Mouse (Mus musculus) heart, embryonic 13.5 days (tissue): ENCODE measurements at regions not wholly inside any gene's neighbourhood (a gene's known extent, or its start where the extent isn't known, plus 50 kb on each side); places are given as distances from the start of the nearest gene placed in this dataset.

Experiments used
- ATAC-seq: fragments of 200-750 bp; cut with Nextera tagmentation; 2 replicates; pipeline ENCODE4 v1.8.0; 2017; ENCODE audit warnings: moderate TSS enrichment; ENCODE audit not compliant: insufficient number of reproducible peaks, low FRiP score, low TSS enrichment; ENCODE audit errors: extremely low read depth
- H3K27ac ChIP-seq: fragments of 300-500 bp; sonication (generic); replicated peaks from 2 replicates; pipeline ENCODE4 v1.5.1; 2015; ENCODE audit warnings: moderate library complexity, mild to moderate bottlenecking, inconsistent platforms
- H3K27me3 ChIP-seq: fragments of 300-500 bp; sonication (generic); replicated peaks from 2 replicates; pipeline ENCODE4 v1.6.1; 2015; ENCODE audit warnings: mild to moderate bottlenecking, inconsistent platforms
- H3K36me3 ChIP-seq: fragments of 300-500 bp; sonication (generic); 2 replicates; pipeline ENCODE4 v1.6.1; 2015; ENCODE audit warnings: mild to moderate bottlenecking, inconsistent platforms
- H3K4me1 ChIP-seq: fragments of 300-500 bp; sonication (generic); 2 replicates; pipeline ENCODE4 v1.6.1; 2015; ENCODE audit warnings: inconsistent platforms
- H3K4me2 ChIP-seq: fragments of 300-500 bp; sonication (generic); 2 replicates; pipeline ENCODE4 v1.6.1; 2015; ENCODE audit warnings: inconsistent platforms, mild to moderate bottlenecking, moderate library complexity
- H3K4me3 ChIP-seq: fragments of 300-500 bp; sonication (generic); 2 replicates; pipeline ENCODE4 v1.5.1; 2015; ENCODE audit warnings: moderate library complexity, mild to moderate bottlenecking, inconsistent platforms
- H3K9ac ChIP-seq: fragments of 300-500 bp; sonication (generic); 2 replicates; pipeline ENCODE4 v1.6.1; 2015; ENCODE audit warnings: inconsistent platforms, mild to moderate bottlenecking, moderate library complexity
- H3K9me3 ChIP-seq: fragments of 300-500 bp; sonication (generic); 2 replicates; pipeline ENCODE4 v1.6.1; 2016; ENCODE audit warnings: inconsistent platforms
- WGBS: fragments of 180-500 bp; shearing (Covaris S2); methylation state at CpG from one replicate; pipeline ENCODE4 v1.1.7; 2015; ENCODE audit warnings: mixed read lengths; 5-methylcytosine and 5-hydroxymethylcytosine counted together

DNA sequence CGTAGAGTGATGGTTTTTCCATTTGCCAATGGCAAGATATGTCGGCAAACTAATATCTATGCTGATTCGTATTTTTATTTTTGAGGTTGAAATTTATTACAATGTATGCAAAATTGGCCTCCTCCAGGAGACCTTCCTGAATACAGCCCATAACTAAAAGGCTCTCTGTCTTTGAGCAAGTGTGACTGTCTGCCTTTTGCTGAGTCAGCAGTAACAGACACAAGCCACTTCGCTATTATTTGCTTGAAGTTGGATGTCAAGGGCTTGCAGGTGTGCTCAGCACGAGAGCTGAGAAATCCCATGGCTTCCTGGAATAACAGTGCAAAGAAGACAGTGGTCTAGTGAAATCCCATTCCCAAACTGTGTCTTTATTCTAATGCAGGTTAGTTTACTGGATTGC lies 56.9 kb downstream of the Dmrt2 start:
- no peaks in the 10 kb centered on the region for H3K9me3 ChIP-seq
- ATAC-seq = no peak
- H3K36me3 ChIP-seq = no peaks in the 10 kb centered on the region
- no peaks in the 10 kb centered on the region for H3K4me1 ChIP-seq
- H3K27ac ChIP-seq = no peak overlapping the region
- H3K27me3 ChIP-seq = peaks cover 9% of the 10 kb centered on the region; the same call in 1 of the 2 replicates
- 78% methylated on average over 5 of the region's 5 CpGs for whole genome bisulfite sequencing
- H3K4me2 ChIP-seq = no peak overlapping the region
- H3K9ac ChIP-seq = no peak overlapping the region
- no peak overlapping the region for H3K4me3 ChIP-seq

DNA sequence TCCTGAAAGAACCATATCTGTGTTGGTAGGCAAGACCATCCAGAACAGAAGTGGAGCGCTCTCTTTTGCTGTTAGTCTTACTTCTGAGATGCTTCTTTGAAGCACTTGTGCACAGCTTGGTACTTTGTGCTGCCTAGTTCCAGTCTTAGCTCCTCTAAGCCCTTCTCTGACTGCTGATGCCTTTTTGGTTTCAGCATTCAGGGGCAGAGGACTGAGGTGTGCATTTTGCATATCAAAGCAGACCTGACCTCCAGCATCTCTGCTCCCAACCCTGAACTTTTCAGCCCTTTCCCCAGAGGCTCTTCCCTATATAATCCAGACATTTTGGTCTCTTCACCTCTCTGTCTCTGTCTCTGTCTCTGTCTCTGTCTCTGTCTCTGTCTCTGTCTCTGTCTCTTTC lies 57.4 kb downstream of the Dmrt2 start:
- no peak overlapping the region for H3K4me3 ChIP-seq
- H3K4me2 ChIP-seq = no peak overlapping the region
- H3K9ac ChIP-seq = no peak overlapping the region
- no peak overlapping the region for H3K27ac ChIP-seq
- H3K9me3 ChIP-seq = no peaks in the 10 kb centered on the region
- no peaks in the 10 kb centered on the region for H3K4me1 ChIP-seq
- WGBS = 97% methylated on average over 1 of the region's 1 CpGs
- H3K27me3 ChIP-seq = peaks cover 9% of the 10 kb centered on the region; the same call in 1 of the 2 replicates
- H3K36me3 ChIP-seq = no peaks in the 10 kb centered on the region
- ATAC-seq = no peak

DNA sequence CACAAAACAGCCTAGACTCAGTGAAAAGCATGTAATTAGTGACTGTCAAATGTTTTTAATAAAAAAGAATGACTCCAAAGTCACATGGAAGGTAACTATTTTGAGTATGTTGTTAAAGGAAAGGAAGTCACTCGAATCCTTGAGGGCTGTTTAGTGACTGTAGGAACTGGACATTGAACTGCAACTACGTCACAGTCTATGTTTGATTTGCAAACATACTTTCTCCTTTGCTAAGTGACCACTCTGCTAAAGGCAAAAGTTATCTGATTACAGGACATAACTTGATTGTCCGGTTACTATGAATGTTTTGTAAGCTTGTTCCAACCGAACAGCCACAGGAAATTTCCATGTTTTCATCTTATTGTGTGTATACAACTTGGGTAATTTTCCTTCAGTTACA lies 106.2 kb downstream of the Dmrt2 start:
- no peaks in the 10 kb centered on the region for H3K27me3 ChIP-seq
- no peaks in the 10 kb centered on the region for H3K36me3 ChIP-seq
- no peak for ATAC-seq
- no peak overlapping the region for H3K9ac ChIP-seq
- no peak overlapping the region for H3K27ac ChIP-seq
- WGBS = 76% methylated on average over 4 of the region's 4 CpGs
- no peaks in the 10 kb centered on the region for H3K9me3 ChIP-seq
- no peak overlapping the region for H3K4me3 ChIP-seq
- no peaks in the 10 kb centered on the region for H3K4me1 ChIP-seq
- no peak overlapping the region for H3K4me2 ChIP-seq

DNA sequence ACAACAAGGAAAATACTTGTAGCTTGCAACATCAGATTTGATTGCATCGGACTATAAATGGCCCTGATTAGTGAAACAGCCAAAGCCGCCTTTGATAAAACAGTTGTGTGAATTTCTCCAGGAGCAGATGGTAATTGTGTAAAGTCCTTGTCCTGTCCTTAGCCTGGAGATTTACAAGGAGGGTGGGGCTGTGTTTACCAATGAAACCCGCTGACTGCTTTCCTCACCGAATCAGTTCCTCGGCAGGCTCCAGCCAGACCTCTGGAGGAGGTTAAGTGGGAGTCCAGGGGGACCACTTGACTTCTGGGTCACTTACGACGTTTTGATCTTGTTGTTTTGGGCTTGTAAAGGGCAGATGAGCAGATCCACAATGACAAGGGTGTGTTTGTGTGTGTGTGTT lies 107.1 kb downstream of the Dmrt2 start:
- Histone ChIP-seq H3K4me3 (no peak overlapping the region), H3K27me3 (no peaks in the 10 kb centered on the region), H3K27ac (no peak overlapping the region), H3K9me3 (no peaks in the 10 kb centered on the region), H3K9ac (no peak overlapping the region), H3K4me1 (no peaks in the 10 kb centered on the region), H3K36me3 (no peaks in the 10 kb centered on the region), H3K4me2 (no peak overlapping the region)
- WGBS = 49% methylated on average over 7 of the region's 7 CpGs
- ATAC-seq = no peak

DNA sequence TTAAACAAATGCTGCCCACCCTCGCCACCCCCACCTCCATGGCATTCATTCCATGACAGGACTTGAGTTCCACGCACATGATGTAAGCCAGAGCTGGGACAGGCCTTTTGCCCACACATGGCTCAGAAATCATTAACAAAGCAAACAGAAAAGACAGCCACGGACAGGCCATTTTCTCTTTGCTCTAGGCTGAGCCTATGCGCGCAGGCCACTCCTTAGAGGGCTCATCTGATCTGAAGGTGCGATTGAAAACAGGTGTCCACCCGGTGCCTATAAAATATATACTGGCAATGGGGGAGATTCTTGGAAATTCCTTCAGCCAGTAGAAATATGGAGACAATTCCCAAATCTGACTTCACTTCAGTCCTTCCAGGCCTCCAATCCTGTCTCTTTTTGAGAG lies 109.1 kb downstream of the Dmrt2 start:
- Histone ChIP-seq H3K4me1 (no peaks in the 10 kb centered on the region), H3K27me3 (no peaks in the 10 kb centered on the region), H3K9me3 (no peaks in the 10 kb centered on the region), H3K4me2 (no peak overlapping the region), H3K4me3 (no peak overlapping the region), H3K27ac (no peak overlapping the region), H3K9ac (no peak overlapping the region), H3K36me3 (no peaks in the 10 kb centered on the region)
- no peak for ATAC-seq
- 76% methylated on average over 7 of the region's 7 CpGs for WGBS

DNA sequence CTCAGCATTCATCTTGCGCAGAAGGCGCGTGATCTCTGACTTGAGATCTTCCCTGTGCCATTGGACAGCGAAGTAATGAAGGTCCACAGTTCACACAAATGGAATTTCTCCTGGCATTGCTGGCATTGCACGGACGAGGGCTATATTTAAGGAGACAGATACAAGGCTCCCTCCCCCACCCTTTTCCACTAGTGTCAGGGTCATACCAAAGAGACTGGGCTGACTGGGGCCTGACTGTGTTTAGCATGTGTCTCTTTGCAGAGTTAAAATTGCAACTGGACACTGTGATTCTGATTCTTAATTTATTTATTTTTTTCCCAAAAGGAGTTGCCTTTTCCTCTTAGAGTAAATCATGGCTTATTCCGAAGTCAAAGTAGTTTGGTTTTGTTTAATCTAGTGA lies 130.5 kb downstream of the Dmrt2 start:
- H3K4me2 ChIP-seq = no peak overlapping the region
- 60% methylated on average over 7 of the region's 7 CpGs for WGBS
- H3K36me3 ChIP-seq = no peaks in the 10 kb centered on the region
- ATAC-seq = no peak; the same call in 1 of the 2 replicates
- peaks cover 10% of the 10 kb centered on the region for H3K4me1 ChIP-seq
- no peak overlapping the region for H3K4me3 ChIP-seq
- H3K9ac ChIP-seq = no peak overlapping the region
- H3K9me3 ChIP-seq = no peaks in the 10 kb centered on the region
- H3K27ac ChIP-seq = no peak overlapping the region
- H3K27me3 ChIP-seq = no peaks in the 10 kb centered on the region

DNA sequence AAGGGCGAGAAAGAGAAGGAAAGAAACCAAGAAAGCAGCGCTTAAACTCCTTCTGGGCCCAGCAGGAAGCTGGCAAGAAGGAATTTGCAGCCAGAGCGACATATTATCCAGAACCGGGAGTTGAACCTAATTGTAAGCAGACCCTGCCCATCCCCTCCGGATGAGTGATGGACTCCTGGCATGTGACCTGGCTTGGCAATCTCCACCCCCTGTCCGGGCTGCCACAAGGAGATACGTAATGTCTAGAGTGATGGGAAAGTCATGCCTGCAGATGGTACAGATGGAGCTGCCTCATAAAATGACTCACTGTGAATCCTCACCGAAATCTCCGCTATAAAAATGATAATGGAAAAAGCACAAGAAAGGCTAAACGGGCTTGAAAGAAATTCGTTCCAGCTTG lies 133.1 kb downstream of the Dmrt2 start:
- Histone ChIP-seq H3K9me3 (no peaks in the 10 kb centered on the region), H3K36me3 (no peaks in the 10 kb centered on the region), H3K4me2 (no peak overlapping the region), H3K4me1 (peaks cover 10% of the 10 kb centered on the region), H3K4me3 (no peak overlapping the region), H3K9ac (no peak overlapping the region), H3K27ac (no peak overlapping the region), H3K27me3 (no peaks in the 10 kb centered on the region)
- no peak for ATAC-seq
- WGBS = 61% methylated on average over 11 of the region's 11 CpGs

DNA sequence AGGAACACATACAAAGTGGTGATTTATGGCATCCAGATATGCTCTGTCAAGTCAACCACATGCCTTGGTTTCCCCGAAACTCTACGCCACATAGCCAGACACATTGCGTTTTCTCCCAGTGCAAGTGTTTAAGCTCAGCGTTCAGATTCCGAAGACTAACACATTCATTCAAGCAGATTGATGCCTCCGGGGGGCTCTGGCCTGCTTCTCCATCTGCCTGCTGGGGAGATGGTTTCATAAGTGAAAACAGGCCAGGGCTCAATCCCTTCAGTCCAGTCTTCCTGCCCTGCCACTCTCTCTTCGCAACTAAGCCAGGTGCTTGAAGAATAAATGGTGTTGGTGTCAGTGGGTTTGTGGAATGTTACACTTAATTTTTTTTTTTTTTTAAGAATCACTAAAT lies 141.4 kb downstream of the Dmrt2 start:
- no peak for ATAC-seq
- WGBS = 80% methylated on average over 7 of the region's 7 CpGs
- H3K9me3 ChIP-seq = peaks cover 4% of the 10 kb centered on the region; the same call in 1 of the 2 replicates
- H3K27ac ChIP-seq = no peak overlapping the region
- no peaks in the 10 kb centered on the region for H3K36me3 ChIP-seq
- H3K9ac ChIP-seq = no peak overlapping the region
- H3K4me2 ChIP-seq = no peak overlapping the region
- no peaks in the 10 kb centered on the region for H3K4me1 ChIP-seq
- H3K27me3 ChIP-seq = no peaks in the 10 kb centered on the region
- H3K4me3 ChIP-seq = no peak overlapping the region

DNA sequence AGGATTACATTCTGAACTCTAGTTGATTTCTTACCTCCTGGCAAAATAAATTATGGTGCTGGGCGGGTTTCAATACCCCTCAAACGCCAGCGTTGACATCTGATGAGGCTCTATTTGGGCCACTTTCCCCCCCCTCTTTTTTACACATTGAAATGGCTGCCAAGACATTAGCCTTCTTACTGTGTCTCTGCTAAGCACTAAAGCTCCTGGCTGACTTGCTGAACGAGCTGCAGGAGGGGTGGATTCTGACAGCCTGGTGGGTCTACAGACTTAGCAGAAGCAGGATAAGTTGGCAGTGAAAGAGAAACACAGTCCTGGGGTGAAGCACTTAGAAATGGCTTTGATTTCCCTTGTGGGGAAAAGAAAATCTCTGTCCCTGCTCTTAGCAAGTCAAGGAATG lies 172.9 kb downstream of the Dmrt2 start:
- Histone ChIP-seq H3K9me3 (no peaks in the 10 kb centered on the region), H3K4me3 (no peak overlapping the region), H3K4me2 (no peak overlapping the region), H3K4me1 (no peaks in the 10 kb centered on the region), H3K27me3 (no peaks in the 10 kb centered on the region), H3K36me3 (no peaks in the 10 kb centered on the region), H3K9ac (no peak overlapping the region), H3K27ac (no peak overlapping the region)
- 63% methylated on average over 4 of the region's 4 CpGs for WGBS
- ATAC-seq = no peak

DNA sequence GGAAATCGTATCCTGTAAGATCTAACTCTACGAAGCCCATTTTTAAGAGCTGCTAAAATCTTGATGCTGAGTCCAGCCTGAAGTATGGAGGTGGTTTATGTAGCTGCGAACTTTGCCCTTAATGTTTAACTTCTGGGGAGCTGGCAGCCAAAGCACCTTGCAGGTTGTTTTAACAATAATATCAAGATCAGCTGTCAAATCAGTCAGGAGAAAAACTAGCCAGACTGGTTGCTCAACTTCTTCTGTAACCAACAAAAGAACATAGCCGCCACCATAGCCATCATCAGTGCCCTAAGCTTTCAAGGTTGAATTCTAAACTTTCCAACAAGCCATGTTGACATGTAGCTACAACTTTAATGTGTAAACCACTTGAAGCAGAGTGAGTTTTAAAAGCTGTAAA lies 184.1 kb downstream of the Dmrt2 start:
- H3K36me3 ChIP-seq = no peaks in the 10 kb centered on the region
- no peak overlapping the region for H3K9ac ChIP-seq
- no peaks in the 10 kb centered on the region for H3K27me3 ChIP-seq
- no peaks in the 10 kb centered on the region for H3K4me1 ChIP-seq
- no peak for ATAC-seq
- WGBS = 69% methylated on average over 4 of the region's 4 CpGs
- H3K9me3 ChIP-seq = no peaks in the 10 kb centered on the region
- no peak overlapping the region for H3K27ac ChIP-seq
- no peak overlapping the region for H3K4me3 ChIP-seq
- H3K4me2 ChIP-seq = no peak overlapping the region

DNA sequence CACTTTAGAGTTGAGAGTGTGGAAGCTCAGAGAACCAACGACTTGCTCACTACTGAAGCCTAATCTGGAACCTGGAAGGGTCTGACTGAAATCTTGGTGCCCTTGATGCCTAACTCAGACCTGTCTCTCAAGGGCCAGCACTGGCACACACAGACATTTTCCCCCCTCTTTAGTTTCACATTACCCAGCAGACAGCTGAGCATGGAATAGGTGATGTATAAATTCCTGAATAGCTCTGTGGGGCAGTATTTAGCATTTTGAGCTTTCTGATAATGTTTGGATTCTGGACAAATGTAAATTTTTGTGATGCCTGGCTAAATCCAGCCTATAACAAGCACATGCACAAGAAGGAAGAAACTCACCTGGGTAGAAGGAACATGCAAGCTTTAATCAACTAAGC lies 191.1 kb downstream of the Dmrt2 start:
- H3K4me1 ChIP-seq = no peaks in the 10 kb centered on the region
- WGBS = 50% methylated on average over 1 of the region's 1 CpGs

DNA sequence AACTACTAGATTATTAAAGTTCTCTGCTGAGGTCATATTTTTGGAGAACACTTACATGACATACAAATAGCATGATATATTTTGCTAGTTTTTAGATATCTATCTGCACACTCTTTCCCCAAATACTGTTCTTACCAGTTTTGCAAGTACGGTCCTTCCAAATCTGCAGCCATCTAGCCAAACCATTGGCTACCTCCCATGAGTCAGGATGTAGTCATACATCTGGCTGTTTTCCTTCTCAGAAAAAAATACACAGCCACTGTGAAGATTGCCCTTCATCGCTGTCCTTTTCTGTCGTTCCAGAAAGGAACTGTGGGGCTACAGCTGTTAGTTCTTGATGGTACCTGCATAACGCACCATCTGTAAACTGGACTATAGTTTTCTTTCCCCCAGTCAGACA lies 234.5 kb downstream of the Dmrt2 start:
- no peak overlapping the region for H3K27ac ChIP-seq
- no peaks in the 10 kb centered on the region for H3K9me3 ChIP-seq
- H3K4me3 ChIP-seq = no peak overlapping the region
- no peaks in the 10 kb centered on the region for H3K27me3 ChIP-seq
- H3K4me2 ChIP-seq = no peak overlapping the region
- H3K4me1 ChIP-seq = 0 out of 2 replicates have a peak, but pooled peaks cover 7% of the 10 kb centered on the region
- no peak overlapping the region for H3K9ac ChIP-seq
- H3K36me3 ChIP-seq = no peaks in the 10 kb centered on the region
- 77% methylated on average over 4 of the region's 4 CpGs for WGBS
- no peak for ATAC-seq

More for the DNA sequence above, 191.1 kb downstream of the Dmrt2 start:
- ATAC-seq = no peak
- H3K9ac ChIP-seq = no peak overlapping the region
- no peaks in the 10 kb centered on the region for H3K36me3 ChIP-seq
- no peaks in the 10 kb centered on the region for H3K9me3 ChIP-seq
- H3K27ac ChIP-seq = no peak overlapping the region
- H3K27me3 ChIP-seq = no peaks in the 10 kb centered on the region
- no peak overlapping the region for H3K4me3 ChIP-seq
- H3K4me2 ChIP-seq = no peak overlapping the region

DNA sequence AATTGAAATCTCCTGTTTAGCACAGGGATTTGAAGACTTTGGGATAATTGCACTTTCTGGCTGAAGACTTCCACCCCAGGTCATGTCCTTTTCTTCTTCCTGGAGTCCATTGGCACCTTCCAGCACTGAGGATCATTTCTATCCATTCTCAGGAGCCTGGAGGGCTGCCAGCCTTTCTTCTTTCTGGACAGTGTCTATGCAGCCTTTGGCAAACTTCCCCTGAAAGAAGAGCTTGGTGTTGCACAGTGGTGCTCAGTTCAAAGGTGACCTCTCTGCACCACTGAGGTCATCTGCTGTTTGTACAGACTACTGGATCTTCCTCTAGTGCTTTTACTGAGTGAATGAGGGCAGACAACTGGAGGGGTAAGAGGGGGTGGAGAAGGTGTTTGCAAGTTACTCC lies 249.8 kb downstream of the Dmrt2 start:
- peaks cover 15% of the 10 kb centered on the region; the same call in 1 of the 2 replicates for H3K4me1 ChIP-seq
- no peaks in the 10 kb centered on the region for H3K27me3 ChIP-seq
- no peak for ATAC-seq
- no peak overlapping the region for H3K9ac ChIP-seq
- H3K4me3 ChIP-seq = no peak overlapping the region
- no peaks in the 10 kb centered on the region for H3K36me3 ChIP-seq
- H3K4me2 ChIP-seq = no peak overlapping the region
- H3K27ac ChIP-seq = no peak overlapping the region
- no peaks in the 10 kb centered on the region for H3K9me3 ChIP-seq
